In the genomic region with DNA sequence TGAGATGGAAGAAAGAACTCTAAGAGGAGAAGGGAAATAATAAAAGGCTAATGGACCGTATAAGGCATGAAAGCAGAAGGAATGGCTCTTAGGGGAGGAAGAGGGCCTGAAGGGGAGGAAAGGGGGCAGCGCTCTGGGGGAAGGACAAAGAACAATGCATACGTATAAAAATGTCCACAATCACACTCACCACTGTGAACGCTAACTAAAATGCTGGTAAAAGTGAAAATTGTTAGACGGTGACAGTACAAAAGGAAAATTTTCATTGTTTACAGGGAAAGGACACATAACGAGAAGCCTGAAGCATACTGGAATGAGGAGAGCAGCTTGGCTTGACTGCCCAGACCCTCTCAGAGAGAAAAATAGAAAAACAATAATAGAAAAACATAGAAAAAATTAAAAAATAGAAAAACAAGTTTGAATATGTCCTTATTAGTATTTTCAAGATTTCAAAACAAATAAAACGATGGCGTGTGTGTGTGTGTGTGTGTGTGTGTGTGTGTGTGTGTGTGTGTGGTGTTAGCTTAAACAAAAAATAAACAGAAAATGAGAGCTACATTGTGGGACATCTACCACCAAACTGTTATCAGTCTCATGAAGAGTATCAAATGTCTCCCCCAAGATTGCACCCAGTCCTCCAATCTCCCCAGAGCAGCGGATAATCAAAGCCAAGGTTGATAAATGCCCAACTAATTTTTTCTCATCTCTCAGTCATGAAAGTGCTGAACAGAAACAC, we compare ENCODE assay signal across 8 mouse cellular contexts. TPM values are rescaled to one million over a fixed set of nuclear protein-coding genes. Genes with fewer than 3 reads are reported as not detected.
A peak's percentile ranks its signal among the peaks of the same experiment; 100 is the strongest.
DNase-seq lines count a peak whose midpoint lies in the region; ATAC-seq lines count a peak whose summit lies in the region.

No protein-coding gene starts in this region.

- H3K36me3 ChIP-seq in kidney, embryonic 14.5 days (ENCODE audit: control insufficient read depth, insufficient read depth, low read length) = no peaks in the 10 kb centered on the region
- H3K36me3 ChIP-seq in embryonic facial prominence, embryonic 12.5 days = no peaks in the 10 kb centered on the region
- no peaks in the 10 kb centered on the region for H3K36me3 ChIP-seq in limb, embryonic 12.5 days

- H3K9ac ChIP-seq in kidney, embryonic 14.5 days (ENCODE audit: low read depth, low read length) = no peak overlapping the region
- H3K9ac ChIP-seq in embryonic facial prominence, embryonic 12.5 days = no peak overlapping the region
- H3K9ac ChIP-seq in limb, embryonic 12.5 days (replicated peaks) = no peak overlapping the region

- ATAC-seq in kidney, embryonic 14.5 days (ENCODE audit: low FRiP score, low TSS enrichment) = peak; percentile 62; the same call in 1 of the 2 replicates
- no peak for ATAC-seq in embryonic facial prominence, embryonic 12.5 days (ENCODE audit: insufficient number of reproducible peaks, insufficient read depth, low FRiP score, low TSS enrichment)
- 0 out of 2 replicates have a peak, but pooled peaks have one; percentile 31 for ATAC-seq in limb, embryonic 12.5 days (ENCODE audit: insufficient number of reproducible peaks, insufficient read depth, low FRiP score, low TSS enrichment, low read depth)

- H3K4me1 ChIP-seq in kidney, embryonic 14.5 days (ENCODE audit: control insufficient read depth, insufficient read depth, low read length) = no peaks in the 10 kb centered on the region
- H3K4me1 ChIP-seq in embryonic facial prominence, embryonic 12.5 days = no peaks in the 10 kb centered on the region
- peaks cover 16% of the 10 kb centered on the region for H3K4me1 ChIP-seq in limb, embryonic 12.5 days (replicated peaks)

- no peak overlapping the region for H3K4me3 ChIP-seq in kidney, embryonic 14.5 days (ENCODE audit: low read length)
- H3K4me3 ChIP-seq in embryonic facial prominence, embryonic 12.5 days = peak overlapping the region; percentile 1; the same call in 1 of the 2 replicates
- H3K4me3 ChIP-seq in limb, embryonic 12.5 days (replicated peaks) = peak overlapping the region; percentile 16; the same call in 1 of the 2 replicates

- no peaks in the 10 kb centered on the region for H3K9me3 ChIP-seq in kidney, embryonic 14.5 days (ENCODE audit: control insufficient read depth, low read length)
- H3K9me3 ChIP-seq in embryonic facial prominence, embryonic 12.5 days = no peaks in the 10 kb centered on the region
- no peaks in the 10 kb centered on the region for H3K9me3 ChIP-seq in limb, embryonic 12.5 days

- no peak overlapping the region for H3K27ac ChIP-seq in kidney, embryonic 14.5 days (ENCODE audit: low read depth, low read length)
- peak overlapping the region; percentile 42; the same call in 1 of the 2 replicates for H3K27ac ChIP-seq in embryonic facial prominence, embryonic 12.5 days
- H3K27ac ChIP-seq in limb, embryonic 12.5 days = peak overlapping the region; percentile 64

- H3K4me2 ChIP-seq in kidney, embryonic 14.5 days (replicated peaks; ENCODE audit: low read depth, low read length) = peak overlapping the region; percentile 30
- peak overlapping the region; percentile 33 for H3K4me2 ChIP-seq in embryonic facial prominence, embryonic 12.5 days (replicated peaks)
- H3K4me2 ChIP-seq in limb, embryonic 12.5 days = peak overlapping the region; percentile 40

- DNase-seq in kidney, postnatal 14 days = no peak
- DNase-seq in naive thymus-derived CD4-positive, alpha-beta T cell, adult 2 months (ENCODE audit: low read depth) = peak; percentile 57
- DNase-seq in right cerebral cortex, adult 18-20 months = no peak
- DNase-seq in ovary, postnatal 14 days (ENCODE audit: low spot score) = no peak
- no peak for DNase-seq in thymus, adult 18-20 months

- 56% methylated on average over 9 of the region's 9 CpGs for WGBS in kidney, embryonic 14.5 days
- WGBS in embryonic facial prominence, embryonic 12.5 days = 70% methylated on average over 9 of the region's 9 CpGs
- 59% methylated on average over 9 of the region's 9 CpGs for WGBS in limb, embryonic 12.5 days

- H3K27me3 ChIP-seq in kidney, embryonic 14.5 days (ENCODE audit: control insufficient read depth, insufficient read depth, low read length) = no peaks in the 10 kb centered on the region
- no peaks in the 10 kb centered on the region for H3K27me3 ChIP-seq in embryonic facial prominence, embryonic 12.5 days
- no peaks in the 10 kb centered on the region for H3K27me3 ChIP-seq in limb, embryonic 12.5 days

RNA-seq across cellular contexts. Expression of a gene that starts 39.7 kb away (rescaled TPM):
- 2.7 and 5.0 TPM in 2 replicates for polyA plus RNA-seq in kidney, embryonic 14.5 days (2014; fragmentation: Nextera tagmentation; extraction: Ambion mirVana)
- polyA plus RNA-seq in embryonic facial prominence, embryonic 12.5 days (2016; fragmentation: Nextera tagmentation; extraction: Ambion mirVana) = 1.4 and 1.9 TPM in 2 replicates
- polyA plus RNA-seq in limb, embryonic 12.5 days (2016; fragmentation: Nextera tagmentation; extraction: Ambion mirVana) = 1.3 and 1.6 TPM in 2 replicates
